Mouse (Mus musculus): ENCODE data around the gene Icmt.

DNA sequence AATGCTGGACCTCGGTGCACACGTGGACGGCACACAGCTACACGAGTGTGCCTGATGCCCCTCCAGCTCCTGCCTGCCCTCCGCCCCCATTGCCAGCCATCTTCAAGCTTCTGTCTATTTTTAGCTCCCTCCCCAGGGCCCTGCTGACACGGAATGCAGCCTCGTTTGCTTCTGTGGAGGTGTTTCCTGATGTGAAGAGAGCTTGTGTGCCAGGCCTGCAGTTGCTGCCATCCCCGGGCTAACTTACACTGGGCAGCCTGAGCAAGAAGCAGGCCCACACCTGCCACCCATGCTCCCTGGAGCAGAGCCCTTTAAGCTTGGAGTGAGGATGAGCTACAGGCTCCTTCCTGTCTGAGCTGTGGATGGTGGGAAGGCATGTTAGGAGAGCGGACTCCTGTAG lies 34.8 kb upstream of the Icmt start:
- TF ChIP-seq EP300 (IDR thresholded peaks at IDR 0.05) (no peak), CTCF (IDR thresholded peaks at IDR 0.05) (no peak)
